Mouse (Mus musculus) CD8-positive naive resting alpha-beta T cell, adult 2 months (primary cell): ENCODE measurements at regions not wholly inside any gene's neighbourhood (a gene's known extent, or its start where the extent isn't known, plus 50 kb on each side); places are given as distances from the start of the nearest gene placed in this dataset.

Experiments used
- DNase-seq, 2 experiments: peaks; one replicate each; pipeline ENCODE4 v3.0.0; 2022; ENCODE audit warnings: low read depth in 2 of 2, low spot score in 2 of 2

- DNase-seq, result no peak
Observed at GRCm38 (mm10) chr1:35774566-35774965, 293.6 kb upstream of the Hs6st1 start.

GRCm38 (mm10) chr1:35782668-35783067, 285.5 kb upstream of the Hs6st1 start:
- no peak for DNase-seq

DNA sequence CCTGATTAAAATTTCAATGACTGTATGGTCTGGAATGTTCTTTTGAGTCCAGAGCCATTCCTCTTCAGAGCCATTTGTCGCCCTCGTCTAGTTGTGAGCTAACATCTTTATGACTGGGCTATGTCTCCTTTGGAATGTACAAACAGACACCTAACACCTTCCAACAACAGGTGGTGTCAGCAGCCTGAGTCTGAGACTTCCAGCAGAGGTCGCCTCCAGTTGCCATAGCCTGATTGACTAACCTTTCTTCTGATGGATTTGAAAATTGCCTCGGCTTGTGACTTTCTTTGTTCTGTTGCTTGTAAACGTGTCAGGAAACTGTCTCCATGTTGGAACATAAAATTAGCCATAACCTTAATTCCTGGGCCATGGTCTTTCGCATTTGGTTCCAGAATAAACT, 284.8 kb upstream of the Hs6st1 start:
- no peak for DNase-seq

GRCm38 (mm10) chr1:35786241-35786640, 282.0 kb upstream of the Hs6st1 start:
- no peak for DNase-seq

DNA sequence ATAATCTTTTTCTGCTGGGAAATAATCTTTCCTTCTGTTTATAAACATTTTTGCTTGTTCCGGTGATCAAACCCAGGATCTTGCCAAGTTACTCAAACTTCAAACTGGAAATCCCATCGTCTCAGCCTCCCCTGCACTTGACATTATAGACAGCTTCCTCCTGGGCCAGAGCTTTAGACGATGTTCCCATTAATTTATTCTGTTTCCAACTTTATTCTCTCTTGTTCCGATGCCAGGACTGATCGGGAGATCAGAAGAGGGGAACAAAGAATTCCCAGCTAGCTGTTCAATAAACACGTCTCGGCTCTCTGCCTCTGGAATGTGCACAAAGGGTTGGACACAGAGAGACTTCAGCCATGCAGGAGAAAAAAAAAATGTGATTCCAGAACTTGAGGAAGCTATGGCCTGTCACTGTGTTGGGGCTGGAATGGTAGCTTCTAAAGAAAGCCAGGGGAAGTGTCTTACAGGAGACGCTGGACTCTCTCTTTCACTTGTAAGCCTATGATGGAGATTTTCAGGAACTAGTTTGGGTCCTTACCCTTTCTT, 281.5 kb upstream of the Hs6st1 start:
- no peak for DNase-seq

DNA sequence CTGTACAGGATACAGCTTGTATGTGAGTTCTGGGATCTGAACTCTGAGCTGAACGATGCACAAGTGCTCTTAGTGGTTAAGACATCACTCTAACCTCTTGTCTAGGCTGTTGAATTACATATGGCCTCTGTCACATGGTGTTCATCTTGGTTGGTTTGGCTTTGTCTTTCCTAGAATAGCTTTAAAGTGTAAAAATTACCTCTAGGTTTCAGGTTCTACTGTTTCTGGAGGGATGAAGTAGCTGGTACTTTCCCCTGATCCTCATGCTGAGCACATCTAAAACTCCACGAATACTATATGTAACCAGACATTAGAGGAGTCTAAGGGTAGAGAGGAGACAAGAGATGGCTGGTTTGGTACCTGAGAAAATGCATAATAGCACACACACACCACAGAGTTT, 271.1 kb upstream of the Hs6st1 start:
- DNase-seq, result no peak

DNA sequence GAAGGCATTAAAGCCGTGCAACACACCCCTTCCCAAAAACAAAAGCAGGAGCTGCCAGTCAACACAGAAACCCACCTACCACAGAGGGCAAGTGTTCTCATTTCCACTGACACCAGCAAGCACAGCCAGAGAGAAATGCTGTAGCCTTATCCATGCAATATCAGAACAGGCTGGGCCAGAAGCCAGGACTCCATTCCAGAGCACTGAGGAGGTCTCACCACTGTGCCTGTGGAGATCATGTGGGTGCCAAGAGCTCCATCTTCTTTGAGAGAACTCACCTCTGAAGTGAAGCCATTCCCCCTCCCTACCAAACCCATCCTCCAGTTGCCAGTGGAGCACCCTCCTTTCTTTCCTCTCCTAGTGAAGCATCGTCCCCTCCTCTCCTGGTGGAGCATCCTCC, 270.7 kb upstream of the Hs6st1 start:
- DNase-seq, result no peak

DNA sequence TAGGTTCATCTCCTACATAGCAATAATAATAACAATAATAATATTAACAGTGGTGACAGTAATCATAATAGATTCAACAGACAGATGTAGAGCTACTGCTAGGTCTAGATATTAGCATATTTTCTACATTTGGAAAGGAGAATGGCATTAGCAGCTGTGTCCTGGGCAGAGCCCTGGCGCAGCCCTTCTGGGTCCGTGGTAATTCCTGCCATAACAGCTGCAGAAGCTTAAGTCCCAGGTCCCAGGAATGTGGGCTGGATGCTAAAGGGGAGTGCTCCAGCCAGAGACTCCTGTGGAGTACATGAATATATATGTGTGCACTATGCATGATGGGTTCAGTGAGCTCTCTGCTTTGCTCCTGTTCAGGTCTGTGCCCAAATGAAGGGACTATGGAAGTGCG, 262.7 kb upstream of the Hs6st1 start:
- no peak for DNase-seq

DNA sequence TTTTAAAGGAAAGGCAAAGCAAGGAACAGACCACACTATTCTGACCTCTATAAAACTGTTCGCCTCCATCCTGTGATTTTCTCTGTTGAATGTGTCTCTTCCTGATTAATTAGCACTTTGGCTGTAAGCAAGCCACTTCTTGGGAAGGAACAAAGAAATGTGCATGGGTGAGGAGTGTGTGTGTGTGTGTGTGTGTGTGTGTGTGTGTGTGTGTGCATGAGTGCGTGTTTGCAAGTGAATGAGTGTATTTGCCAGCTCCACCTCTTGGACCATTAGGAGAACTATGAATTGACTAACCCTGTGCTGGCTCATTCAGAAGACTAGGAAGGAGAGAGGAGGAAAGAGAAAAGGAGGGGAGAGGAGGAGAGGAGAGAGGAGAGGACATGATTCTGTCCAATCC, 261.9 kb upstream of the Hs6st1 start:
- no peak for DNase-seq

- no peak for DNase-seq
Observed at GRCm38 (mm10) chr1:35806731-35807130, 261.5 kb upstream of the Hs6st1 start.

DNA sequence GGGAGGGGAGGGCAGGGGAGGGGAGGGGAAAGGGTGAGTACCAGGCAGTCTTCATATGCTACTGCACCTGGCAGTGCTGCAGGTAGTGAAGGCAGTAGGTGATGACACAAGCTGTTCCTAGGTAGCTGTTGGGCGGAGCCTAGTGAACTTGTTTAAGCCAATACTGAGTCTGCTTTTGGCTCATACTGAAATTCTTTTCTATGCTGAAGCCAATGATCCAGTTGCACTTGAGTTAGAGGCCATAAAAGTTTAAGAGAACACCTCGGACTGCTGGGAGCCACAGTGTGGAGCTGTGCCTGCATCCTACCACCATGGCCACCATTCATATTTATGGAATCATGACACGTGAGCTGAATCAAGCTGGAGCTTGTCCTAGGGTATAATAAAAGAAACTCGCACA, 259.3 kb upstream of the Hs6st1 start:
- no peak for DNase-seq

GRCm38 (mm10) chr1:35809341-35809740, 258.9 kb upstream of the Hs6st1 start:
- DNase-seq, result no peak

DNA sequence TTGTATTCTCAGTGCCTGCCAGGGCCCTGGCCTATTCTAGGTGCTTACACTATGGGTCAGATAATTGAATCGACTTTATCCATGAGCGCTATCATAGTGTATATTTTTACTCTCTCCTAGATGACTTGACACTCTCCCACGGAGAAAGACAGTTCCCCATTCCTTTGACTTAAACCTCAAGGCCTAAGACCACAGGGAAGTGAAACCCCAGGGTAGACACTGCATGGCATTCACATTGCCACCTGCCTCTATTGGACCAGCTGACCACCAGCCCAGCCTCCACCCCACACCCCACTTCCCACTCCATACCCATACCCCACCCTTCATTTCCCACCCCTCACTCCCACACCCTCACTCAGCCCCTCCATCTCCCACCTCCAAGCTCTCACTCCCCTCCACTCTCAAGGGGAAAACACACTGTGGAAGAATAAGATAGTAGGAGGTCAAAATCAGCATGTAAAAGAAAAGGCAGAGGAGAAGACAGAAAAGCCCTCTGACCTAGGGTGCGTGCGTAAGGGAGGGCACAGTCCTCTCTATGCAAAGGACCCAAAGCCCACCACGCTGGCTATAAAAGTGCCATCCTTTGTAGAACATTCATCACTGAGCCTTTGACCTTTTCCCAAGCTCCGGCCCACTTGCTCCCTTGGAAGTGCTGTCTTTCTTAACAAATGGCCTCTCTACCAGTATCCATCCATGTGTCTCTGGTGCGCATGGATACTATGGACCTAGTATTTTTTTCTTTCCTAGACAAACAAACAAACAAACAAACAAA, 257.4 kb upstream of the Hs6st1 start:
- no peak for DNase-seq

- no peak for DNase-seq
Observed at GRCm38 (mm10) chr1:35811380-35811779, 256.8 kb upstream of the Hs6st1 start.

DNA sequence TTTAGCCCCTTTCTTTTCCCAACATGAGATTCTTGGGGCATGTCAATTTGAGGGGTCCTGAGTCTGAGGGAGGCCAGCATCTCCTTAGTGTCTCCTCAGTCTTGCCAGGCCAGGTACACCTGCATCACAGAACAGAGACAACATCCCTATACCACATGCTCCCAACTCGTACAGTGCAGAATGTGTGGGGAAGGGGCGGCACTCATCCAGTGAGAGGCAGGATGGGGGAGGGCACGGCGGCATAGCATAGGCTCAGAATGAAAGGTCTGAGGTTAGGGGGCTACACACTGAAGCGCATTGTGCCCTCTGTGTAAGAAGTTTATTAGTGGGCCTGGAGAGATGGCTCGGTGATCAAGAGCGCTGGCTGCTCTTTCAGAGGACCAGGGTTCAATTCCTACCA, 256.4 kb upstream of the Hs6st1 start:
- DNase-seq, result no peak

DNA sequence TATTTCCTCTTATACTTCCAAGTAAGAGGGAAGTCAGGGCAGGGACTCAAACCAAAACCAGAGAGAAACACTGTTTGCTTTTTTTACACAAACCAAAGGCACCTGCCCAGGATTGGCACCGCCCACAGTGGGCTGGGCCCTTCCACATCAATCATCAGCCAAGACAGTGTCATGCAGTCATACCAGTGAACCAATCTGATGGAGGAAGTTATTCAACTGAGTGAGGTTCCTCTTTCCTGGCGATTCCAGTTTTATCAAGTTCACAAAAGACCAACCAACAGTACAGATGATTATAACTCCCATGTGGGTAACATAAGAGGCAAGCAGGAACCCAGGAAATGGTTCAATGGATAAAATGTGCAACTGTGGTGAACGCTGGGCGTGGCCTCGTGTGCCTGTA, 254.6 kb upstream of the Hs6st1 start:
- DNase-seq, result no peak

- DNase-seq, result no peak
Observed at GRCm38 (mm10) chr1:35814207-35814606, 254.0 kb upstream of the Hs6st1 start.

GRCm38 (mm10) chr1:35814751-35815150, 253.4 kb upstream of the Hs6st1 start:
- DNase-seq, result no peak

DNA sequence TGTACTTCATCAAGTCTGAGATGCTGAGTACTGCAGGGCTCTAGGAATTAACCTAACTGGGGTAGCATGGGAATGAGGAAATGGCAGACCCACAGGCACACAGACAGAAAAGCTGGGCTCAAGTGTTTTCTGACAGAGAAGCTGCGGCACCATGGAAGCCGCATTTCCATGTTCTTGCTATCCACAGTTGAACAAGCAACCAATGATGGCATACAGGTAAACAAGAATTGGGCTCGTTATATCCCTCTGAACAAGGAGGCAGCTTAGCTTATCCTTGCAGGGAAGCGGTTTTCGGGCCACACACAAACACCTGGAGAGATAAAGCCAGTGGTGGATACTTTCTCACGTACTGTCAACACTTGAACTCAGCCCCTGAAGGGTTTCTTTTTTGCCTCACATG, 246.4 kb upstream of the Hs6st1 start:
- no peak for DNase-seq

GRCm38 (mm10) chr1:35822376-35823202, 245.6 kb upstream of the Hs6st1 start:
- no peak for DNase-seq

DNA sequence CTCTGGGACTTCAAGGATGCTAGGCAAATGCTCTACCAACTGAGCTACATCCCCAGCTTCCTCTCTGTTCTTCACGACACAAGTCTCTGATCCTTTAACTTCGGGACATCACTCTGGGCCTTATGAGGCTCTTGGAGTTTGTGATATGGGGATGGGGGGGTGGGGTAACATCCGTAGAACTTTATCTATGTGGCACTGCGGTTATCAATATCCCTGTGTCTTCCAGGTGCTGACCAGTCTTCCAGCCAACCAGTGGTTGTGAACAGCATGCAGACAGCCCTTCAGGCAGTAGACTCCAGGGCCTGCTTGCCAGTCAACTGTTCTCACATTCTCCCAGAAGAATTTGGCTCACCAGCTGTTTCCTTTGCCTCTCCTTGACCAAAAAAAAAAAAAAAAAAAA, 244.7 kb upstream of the Hs6st1 start:
- DNase-seq, result no peak
